Mouse (Mus musculus): Measurements from ENCODE around the gene Wars2. TPM values are rescaled to one million over a fixed set of nuclear protein-coding genes. Genes with fewer than 3 reads are reported as not detected.

The Wars2 gene
- polyA plus RNA-seq, 1 experiment from 2014 or later, result 2.9 TPM

DNA sequence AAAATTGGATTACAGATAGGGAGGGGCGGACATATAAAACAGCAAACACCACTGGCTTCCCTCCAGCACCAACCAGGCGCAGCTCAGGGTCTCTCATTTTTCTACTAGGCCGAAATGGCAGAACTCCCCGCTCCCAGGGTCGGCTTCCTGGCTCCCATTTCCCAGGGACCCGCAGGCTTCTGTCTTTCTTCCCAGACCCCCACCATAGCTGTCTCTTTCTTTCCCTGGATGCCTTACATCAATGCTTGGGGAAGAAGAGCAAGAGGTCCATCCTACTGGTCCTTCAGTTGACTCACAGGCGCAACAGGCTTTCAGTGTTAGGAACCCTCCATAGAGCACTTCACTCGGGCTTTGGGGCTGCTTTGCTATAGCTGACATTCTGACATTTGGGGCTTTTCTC, 101.6 kb downstream of the Wars2 start:
- H3K9ac ChIP-seq (ENCODE audit: low read depth, low read length), result no peak overlapping the region
- H3K4me2 ChIP-seq (replicated peaks; ENCODE audit: low read depth), result no peak overlapping the region
- no peak overlapping the region for H3K4me3 ChIP-seq (ENCODE audit: low read depth, low read length)
- H3K27me3 ChIP-seq (replicated peaks; ENCODE audit: control insufficient read depth, insufficient read depth, low read length), result peaks cover 99% of the 10 kb centered on the region
- no peaks in the 10 kb centered on the region for H3K36me3 ChIP-seq (ENCODE audit: control insufficient read depth, insufficient read depth)
- H3K4me1 ChIP-seq (replicated peaks; ENCODE audit: control insufficient read depth, insufficient read depth, low read length), result no peaks in the 10 kb centered on the region
- H3K9me3 ChIP-seq (ENCODE audit: control insufficient read depth), result no peaks in the 10 kb centered on the region
- TF ChIP-seq CTCF (IDR thresholded peaks at IDR 0.05; ENCODE audit: low read depth), result no peak
- no peak for ATAC-seq
- H3K27ac ChIP-seq (ENCODE audit: low read depth, low read length), result no peak overlapping the region
- 3% methylated on average over 8 of the region's 8 CpGs for WGBS

DNA sequence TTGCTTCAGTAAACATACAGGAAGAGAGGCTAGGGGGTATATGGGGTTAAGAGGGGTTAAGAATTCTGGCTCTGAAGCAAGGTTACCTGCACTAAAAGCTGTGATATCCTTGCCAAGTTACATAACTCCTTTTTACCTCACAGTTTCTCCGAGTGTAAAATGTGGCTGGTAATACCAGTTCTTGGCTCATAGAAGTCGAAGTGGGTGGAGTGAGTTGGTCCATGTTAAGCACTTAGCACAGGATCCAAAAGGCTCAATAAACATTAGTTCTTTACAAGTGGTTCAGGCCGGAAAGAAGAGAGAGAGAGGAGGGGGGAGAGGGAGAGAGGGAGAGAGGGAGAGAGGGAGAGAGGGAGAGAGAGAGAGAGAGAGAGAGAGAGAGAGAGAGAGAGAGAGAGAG, 104.5 kb downstream of the Wars2 start:
- H3K4me1 ChIP-seq (replicated peaks; ENCODE audit: control insufficient read depth, insufficient read depth, low read length), result no peaks in the 10 kb centered on the region
- no peak for ATAC-seq
- no peaks in the 10 kb centered on the region for H3K9me3 ChIP-seq (ENCODE audit: control insufficient read depth)
- 13% methylated on average over 3 of the region's 3 CpGs for WGBS
- H3K36me3 ChIP-seq (ENCODE audit: control insufficient read depth, insufficient read depth), result no peaks in the 10 kb centered on the region
- H3K4me2 ChIP-seq (replicated peaks; ENCODE audit: low read depth), result no peak overlapping the region
- no peak for TF ChIP-seq CTCF (IDR thresholded peaks at IDR 0.05; ENCODE audit: low read depth)
- H3K4me3 ChIP-seq (ENCODE audit: low read depth, low read length), result no peak overlapping the region
- peaks cover 99% of the 10 kb centered on the region for H3K27me3 ChIP-seq (replicated peaks; ENCODE audit: control insufficient read depth, insufficient read depth, low read length)
- no peak overlapping the region for H3K27ac ChIP-seq (ENCODE audit: low read depth, low read length)
- no peak overlapping the region for H3K9ac ChIP-seq (ENCODE audit: low read depth, low read length)

DNA sequence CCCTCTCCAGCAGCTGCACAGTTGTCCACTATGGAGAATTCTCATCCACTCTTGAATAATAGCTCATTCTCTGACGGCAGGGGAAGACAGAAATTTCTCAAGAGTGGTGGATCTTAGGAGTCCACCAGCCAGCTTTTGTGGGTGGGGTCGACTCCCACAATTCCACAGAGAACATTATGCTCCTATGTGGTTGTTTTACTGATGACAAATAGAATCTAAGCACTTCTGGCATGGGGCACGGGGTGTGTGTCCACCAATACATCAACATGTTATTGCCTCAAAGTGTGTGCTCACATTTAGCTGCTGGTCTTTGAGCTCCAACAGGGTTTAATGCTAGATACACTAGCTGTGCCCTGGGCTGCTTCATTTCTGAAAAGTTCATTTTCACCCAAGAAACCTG, 105.8 kb downstream of the Wars2 start:
- no peak for ATAC-seq
- Histone ChIP-seq H3K9ac (ENCODE audit: low read depth, low read length) (no peak overlapping the region), H3K4me1 (replicated peaks; ENCODE audit: control insufficient read depth, insufficient read depth, low read length) (no peaks in the 10 kb centered on the region), H3K36me3 (ENCODE audit: control insufficient read depth, insufficient read depth) (no peaks in the 10 kb centered on the region), H3K27me3 (replicated peaks; ENCODE audit: control insufficient read depth, insufficient read depth, low read length) (peaks cover 99% of the 10 kb centered on the region), H3K4me2 (replicated peaks; ENCODE audit: low read depth) (no peak overlapping the region), H3K27ac (ENCODE audit: low read depth, low read length) (no peak overlapping the region), H3K4me3 (ENCODE audit: low read depth, low read length) (no peak overlapping the region), H3K9me3 (ENCODE audit: control insufficient read depth) (no peaks in the 10 kb centered on the region)
- WGBS, result 42% methylated on average over 3 of the region's 3 CpGs
- TF ChIP-seq CTCF (IDR thresholded peaks at IDR 0.05; ENCODE audit: low read depth), result no peak

DNA sequence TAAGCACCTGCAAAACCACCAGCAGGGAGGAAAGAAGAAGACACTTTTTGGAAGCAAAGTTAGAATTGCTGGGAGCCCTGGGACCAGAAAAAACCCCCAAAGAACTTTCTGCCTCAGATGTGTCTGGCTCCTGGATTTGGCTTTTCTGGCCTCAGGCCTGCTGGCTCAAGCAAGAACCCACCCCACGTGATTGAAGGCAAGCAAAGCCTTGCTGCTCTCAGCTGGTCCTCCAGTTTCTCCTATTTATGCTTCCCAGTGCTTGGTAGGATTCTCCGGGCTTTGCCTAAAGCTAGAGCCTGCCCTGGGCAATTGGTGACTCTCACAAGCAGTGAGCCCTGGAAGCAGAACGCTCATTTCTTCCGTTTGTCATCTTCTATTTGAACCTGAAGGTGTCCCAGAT, 106.7 kb downstream of the Wars2 start:
- Histone ChIP-seq H3K9me3 (ENCODE audit: control insufficient read depth) (no peaks in the 10 kb centered on the region), H3K4me1 (replicated peaks; ENCODE audit: control insufficient read depth, insufficient read depth, low read length) (no peaks in the 10 kb centered on the region), H3K27me3 (replicated peaks; ENCODE audit: control insufficient read depth, insufficient read depth, low read length) (peaks cover 99% of the 10 kb centered on the region), H3K4me3 (ENCODE audit: low read depth, low read length) (no peak overlapping the region), H3K36me3 (ENCODE audit: control insufficient read depth, insufficient read depth) (no peaks in the 10 kb centered on the region), H3K4me2 (replicated peaks; ENCODE audit: low read depth) (no peak overlapping the region), H3K27ac (ENCODE audit: low read depth, low read length) (no peak overlapping the region), H3K9ac (ENCODE audit: low read depth, low read length) (no peak overlapping the region)
- 5% methylated on average over 4 of the region's 4 CpGs for WGBS
- no peak for ATAC-seq
- no peak for TF ChIP-seq CTCF (IDR thresholded peaks at IDR 0.05; ENCODE audit: low read depth)

DNA sequence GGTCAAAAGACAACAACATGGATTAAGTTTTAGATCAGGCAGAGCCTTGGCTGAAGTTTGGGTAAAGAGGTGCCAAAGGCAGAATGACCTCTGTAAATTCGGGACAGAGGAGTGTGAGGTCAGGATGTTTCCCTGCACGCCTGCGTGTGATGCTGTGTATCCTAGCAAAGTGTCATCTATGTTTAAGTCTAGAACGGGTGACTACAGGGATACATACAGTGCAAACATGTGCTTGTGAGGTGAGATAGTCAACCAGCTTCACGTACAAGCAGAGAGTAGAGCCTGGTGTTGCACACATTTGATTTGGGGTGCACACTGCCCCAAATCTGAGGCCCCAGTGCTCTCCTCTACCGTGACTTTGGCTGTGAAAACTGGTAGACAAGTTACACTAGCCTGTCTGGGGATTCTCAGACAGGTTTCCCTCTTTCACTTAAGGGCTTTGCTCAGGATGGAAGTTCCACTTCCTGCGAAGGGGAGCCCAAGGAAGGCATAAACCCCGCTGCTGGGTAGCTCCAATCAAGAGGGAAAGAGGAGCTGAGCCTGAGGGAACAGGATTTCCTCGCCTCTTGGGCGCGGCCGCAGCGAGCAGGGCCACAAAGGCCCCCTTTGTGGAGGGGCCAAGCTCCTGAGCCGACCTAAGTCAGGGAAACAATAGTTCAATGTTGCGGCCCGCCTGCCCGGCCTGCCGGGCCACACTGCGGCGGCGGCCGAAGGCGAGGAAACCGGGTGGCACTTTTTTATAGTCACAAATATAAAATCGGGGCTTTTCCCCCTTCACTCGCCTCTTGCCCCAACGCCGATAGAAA, 107.3 kb downstream of the Wars2 start:
- TF ChIP-seq CTCF (IDR thresholded peaks at IDR 0.05; ENCODE audit: low read depth), result no peak
- Histone ChIP-seq H3K27me3 (replicated peaks; ENCODE audit: control insufficient read depth, insufficient read depth, low read length) (peaks cover 99% of the 10 kb centered on the region), H3K9me3 (ENCODE audit: control insufficient read depth) (no peaks in the 10 kb centered on the region), H3K36me3 (ENCODE audit: control insufficient read depth, insufficient read depth) (no peaks in the 10 kb centered on the region), H3K4me3 (ENCODE audit: low read depth, low read length) (no peak overlapping the region; the same call in 1 of the 2 replicates), H3K9ac (ENCODE audit: low read depth, low read length) (no peak overlapping the region), H3K4me2 (replicated peaks; ENCODE audit: low read depth) (no peak overlapping the region), H3K27ac (ENCODE audit: low read depth, low read length) (no peak overlapping the region), H3K4me1 (replicated peaks; ENCODE audit: control insufficient read depth, insufficient read depth, low read length) (no peaks in the 10 kb centered on the region)
- WGBS, result 3% methylated on average over 28 of the region's 28 CpGs
- ATAC-seq, result no peak

DNA sequence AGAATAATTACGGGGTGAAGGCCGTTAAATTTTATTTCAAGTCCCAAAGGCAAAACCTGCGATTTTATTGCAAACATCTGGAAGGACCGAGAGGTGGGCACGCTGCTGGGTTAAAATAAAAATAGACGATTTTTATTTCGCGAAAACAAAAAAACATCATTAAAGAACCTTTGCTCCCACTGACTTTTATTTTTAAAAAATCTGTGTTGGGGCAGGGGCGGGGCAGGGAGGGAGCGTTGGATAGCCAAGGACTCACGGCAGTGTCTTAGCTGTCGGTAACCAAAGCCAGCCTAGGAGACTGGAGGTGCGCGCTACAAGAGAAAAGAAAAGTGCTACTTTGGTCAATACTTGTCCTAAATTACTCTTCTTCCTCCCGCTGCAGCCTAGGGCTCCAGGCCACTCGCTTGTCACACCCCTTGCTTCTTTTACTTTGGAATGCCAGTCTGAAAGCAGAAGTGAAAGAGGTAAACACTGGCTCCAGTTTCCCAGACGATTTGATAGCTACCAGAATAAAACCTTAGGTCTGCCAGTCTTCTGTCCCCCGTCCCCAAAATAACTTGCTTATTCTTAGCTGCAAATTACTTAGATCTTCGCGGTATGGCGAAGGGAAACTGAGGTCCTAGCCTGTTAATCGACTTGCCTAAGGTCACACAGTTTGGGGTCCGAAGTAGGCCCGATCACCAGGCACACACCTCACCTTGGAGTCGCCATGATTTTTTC, 108.1 kb downstream of the Wars2 start:
- Histone ChIP-seq H3K4me1 (replicated peaks; ENCODE audit: control insufficient read depth, insufficient read depth, low read length) (no peaks in the 10 kb centered on the region), H3K4me3 (ENCODE audit: low read depth, low read length) (peak overlapping the region; percentile 7; the same call in 1 of the 2 replicates), H3K36me3 (ENCODE audit: control insufficient read depth, insufficient read depth) (no peaks in the 10 kb centered on the region), H3K27ac (ENCODE audit: low read depth, low read length) (no peak overlapping the region), H3K4me2 (replicated peaks; ENCODE audit: low read depth) (no peak overlapping the region), H3K27me3 (replicated peaks; ENCODE audit: control insufficient read depth, insufficient read depth, low read length) (peaks cover 99% of the 10 kb centered on the region), H3K9me3 (ENCODE audit: control insufficient read depth) (no peaks in the 10 kb centered on the region), H3K9ac (ENCODE audit: low read depth, low read length) (no peak overlapping the region)
- ATAC-seq, result no peak
- 3% methylated on average over 25 of the region's 25 CpGs for WGBS
- no peak for TF ChIP-seq CTCF (IDR thresholded peaks at IDR 0.05; ENCODE audit: low read depth)

Measured in intestine, postnatal 0 days (tissue).